Mouse (Mus musculus) B cell, adult 2 months (primary cell): ENCODE measurements around the gene Opa1.

Experiments
- DNase-seq, 2 experiments: peaks; one replicate each; pipeline ENCODE4 v3.0.0; 2022

Gene Opa1

DNA sequence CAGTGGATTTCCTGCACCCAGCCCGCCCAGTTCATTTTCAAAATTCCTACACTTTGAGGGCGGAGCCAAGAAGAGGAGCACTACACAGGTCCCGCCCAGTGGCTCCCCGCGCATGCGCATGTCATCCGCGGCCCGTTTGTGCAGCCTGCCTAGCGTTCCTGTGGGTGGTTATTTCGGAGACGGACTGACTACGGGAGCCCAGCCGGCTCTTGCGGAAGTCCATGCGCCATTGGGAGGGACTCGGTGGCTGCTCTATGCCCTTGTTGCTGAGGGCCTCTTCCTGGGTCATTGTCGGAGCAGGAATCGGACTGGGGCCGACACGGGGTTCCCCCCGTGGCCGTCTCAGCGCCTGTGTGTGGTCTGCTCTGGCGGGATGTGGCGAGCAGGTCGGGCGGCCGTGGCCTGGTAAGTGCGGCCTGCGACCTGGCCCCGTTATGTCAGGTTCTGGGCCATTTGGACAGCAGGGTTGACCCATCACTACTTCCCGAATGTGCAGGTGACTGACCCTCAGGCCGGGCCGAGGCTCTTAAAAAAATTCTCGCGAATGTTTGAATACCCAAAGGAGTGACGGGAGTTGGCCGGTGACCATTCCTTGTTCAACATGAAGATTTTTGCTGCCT, at the start of gene Opa1:
Opa1 (plus strand) TSS at position 168 of the 620 bp plus-strand sequence.
- peak; percentile 98 to 99 for DNase-seq

GRCm38 (mm10) chr16:29533641-29534040, 45.5 kb upstream of the Opa1 start:
- DNase-seq = no peak

DNA sequence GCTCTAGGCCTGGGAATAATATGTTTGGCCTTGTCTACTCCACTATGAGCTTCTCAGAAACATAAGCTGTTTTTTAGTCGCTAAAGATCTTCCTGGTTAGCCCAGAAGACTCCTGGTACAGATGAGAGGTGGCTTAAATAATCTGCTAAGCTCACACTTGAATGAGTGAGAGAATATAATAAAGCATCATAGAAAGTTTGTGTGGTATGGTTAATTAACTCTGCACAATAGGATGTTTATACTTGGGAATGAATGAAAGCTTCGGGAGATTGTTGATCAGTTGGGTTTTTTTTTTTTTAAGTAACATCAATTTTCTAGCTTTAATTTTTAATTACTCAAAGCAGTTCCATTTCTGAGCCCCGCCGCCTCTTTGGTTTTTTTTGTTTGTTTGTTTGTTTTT, 43.3 kb upstream of the Opa1 start:
- DNase-seq = no peak

GRCm38 (mm10) chr16:29536411-29537204, 42.5 kb upstream of the Opa1 start:
- no peak for DNase-seq

DNA sequence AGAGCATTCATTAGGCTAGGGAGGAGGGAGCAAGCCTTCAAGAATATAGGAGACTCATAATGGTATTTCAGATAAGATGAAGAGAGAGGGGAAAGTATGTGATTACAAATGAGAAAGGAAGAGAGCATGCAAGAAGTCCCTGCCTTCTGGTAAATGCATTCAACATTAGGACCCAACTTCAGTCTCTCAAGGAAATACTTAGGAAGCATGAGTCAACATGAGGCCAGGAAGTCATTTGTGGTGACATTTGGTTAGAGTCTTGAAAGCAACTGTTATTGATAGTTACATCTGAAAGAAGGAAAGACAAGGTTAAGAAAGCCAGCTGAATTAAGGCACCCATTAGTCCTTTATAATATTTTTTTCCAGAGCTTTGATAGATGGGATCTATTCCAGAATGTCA, 39.2 kb upstream of the Opa1 start:
- no peak for DNase-seq

DNA sequence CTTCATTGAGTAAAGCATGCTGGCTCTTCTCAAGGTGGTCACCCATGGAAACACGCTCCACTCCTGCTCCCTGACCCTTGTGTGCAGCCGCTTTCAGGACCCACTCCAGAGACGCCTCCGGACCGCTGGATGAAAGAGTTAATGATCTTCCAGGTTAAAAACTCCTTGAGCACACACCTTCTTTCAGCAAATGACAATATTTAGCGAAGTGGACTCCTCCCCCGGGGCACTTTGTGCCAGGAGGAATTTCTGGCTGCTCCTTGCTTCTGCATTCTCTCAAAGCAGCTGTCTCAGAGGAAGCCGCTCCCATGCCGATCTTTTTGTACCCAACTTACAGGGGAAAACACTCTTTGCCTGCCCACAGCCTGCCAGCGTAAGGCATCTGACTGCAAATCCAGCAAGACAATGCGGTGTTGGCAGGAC, 37.9 kb upstream of the Opa1 start:
- no peak for DNase-seq

- DNase-seq = no peak
These were observed 34.3 kb upstream of the Opa1 start, which contains the start of gene Atp13a4 for GRCm38 (mm10) chr16:29544829-29545228. TSS of gene Atp13a4 (minus strand) at chr16:29544864.

- DNase-seq = no peak
These were observed 19.5 kb upstream of the Opa1 start for GRCm38 (mm10) chr16:29559667-29560066.

DNA sequence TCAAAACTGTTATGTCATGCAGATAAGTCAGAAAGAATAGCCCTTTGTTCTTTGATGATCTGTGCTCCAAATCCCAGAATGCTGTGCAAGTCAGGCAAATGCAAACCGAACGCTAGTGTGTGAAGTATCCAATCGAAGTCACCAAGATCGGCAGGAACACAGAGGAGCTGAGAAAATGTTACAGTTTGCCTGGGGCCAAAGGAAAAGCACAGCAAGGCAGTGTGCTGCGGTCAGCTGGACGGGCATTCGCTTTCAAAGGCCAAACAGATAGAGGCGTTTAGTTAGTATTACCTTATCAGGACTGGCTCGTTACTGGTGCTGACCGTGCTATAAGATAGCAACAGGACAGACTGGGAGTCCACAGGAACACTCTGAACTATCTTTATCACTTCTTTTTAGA, 18.7 kb upstream of the Opa1 start:
- DNase-seq = no peak

GRCm38 (mm10) chr16:29560869-29561268, 18.3 kb upstream of the Opa1 start:
- peak; percentile 42 to 56 for DNase-seq

DNA sequence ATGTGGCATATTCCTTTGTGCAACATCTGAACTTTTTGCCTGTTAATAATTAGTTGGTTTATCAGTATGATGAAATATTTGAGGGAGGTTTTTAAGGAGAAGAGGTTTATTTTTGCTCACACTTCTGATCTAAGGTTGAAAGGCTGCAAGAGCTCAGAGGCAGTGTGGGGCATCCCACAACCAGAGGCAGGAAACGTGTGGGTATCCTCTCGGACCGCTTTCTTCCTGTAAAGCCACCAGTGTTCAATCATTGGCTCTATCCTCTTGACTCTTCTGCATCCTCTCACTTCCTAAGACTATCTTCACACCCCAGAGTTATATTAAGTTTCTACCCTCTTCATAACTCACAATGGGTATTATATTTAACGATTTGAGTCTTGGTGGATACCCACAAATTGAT, 5.1 kb upstream of the Opa1 start:
- no peak for DNase-seq

- DNase-seq = no peak
These were observed 3.5 kb upstream of the Opa1 start for GRCm38 (mm10) chr16:29575620-29576019.

GRCm38 (mm10) chr16:29579787-29580176, 648 bp downstream of the Opa1 start:
- no peak for DNase-seq

DNA sequence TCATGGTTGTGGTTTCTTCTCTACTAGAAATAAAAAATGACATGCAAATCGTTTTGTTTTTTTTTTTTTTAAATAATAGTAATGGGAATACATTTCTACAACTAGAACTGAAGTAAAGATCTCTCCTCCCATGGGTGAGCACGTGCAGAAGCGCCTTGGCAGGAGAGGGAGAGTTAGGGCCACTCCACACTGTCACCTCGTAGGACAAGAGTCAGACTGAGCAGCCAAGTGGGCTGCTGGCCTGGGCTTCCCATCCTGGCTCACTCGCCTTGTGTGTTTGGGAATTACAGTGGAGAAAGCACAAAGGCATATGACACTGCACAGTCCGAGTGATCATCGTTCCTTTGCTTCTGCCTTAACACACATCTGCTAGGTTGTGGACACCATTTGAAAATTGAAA, 13.0 kb downstream of the Opa1 start:
- no peak for DNase-seq

DNA sequence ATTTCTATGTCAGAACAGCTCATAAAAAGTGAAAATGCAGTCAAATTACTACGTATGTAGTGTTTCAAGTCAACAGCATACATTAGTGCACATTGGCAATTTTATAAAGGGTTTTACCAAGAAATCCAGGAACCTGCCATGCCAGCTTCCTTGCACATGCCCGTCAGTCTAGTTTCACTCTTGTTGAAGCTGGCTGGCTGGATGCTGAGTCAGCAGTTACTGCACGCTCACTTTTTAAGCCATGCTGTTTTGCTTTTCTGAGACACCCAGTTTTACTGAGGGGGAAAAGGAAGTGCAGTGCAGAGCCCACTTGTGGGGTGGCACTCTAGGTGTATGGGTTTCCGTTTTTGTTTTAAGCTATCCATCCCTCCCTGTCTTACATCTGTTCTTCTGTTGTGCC, 18.0 kb downstream of the Opa1 start:
- DNase-seq = no peak

DNA sequence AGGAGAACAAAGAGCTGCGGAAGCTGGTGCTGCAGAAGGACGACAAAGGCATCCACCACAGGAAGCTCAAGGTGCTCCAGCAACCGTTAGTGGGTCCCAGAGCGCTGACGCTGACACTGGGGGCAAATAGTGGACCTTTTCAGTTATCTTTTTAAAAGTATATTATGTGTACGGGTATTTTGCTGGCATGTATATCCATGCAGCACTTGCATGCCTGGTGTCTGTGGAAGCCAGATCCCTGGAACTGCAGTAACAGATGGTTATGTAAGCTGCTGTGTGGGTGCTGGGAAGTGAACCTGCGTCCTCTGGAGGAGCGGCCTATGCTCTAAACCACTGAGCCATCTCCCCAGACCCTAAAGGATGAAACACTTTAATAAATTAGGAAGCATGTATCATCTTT, 26.4 kb downstream of the Opa1 start:
- no peak for DNase-seq

- no peak for DNase-seq
These were observed 28.0 kb downstream of the Opa1 start for GRCm38 (mm10) chr16:29607131-29607530.

DNA sequence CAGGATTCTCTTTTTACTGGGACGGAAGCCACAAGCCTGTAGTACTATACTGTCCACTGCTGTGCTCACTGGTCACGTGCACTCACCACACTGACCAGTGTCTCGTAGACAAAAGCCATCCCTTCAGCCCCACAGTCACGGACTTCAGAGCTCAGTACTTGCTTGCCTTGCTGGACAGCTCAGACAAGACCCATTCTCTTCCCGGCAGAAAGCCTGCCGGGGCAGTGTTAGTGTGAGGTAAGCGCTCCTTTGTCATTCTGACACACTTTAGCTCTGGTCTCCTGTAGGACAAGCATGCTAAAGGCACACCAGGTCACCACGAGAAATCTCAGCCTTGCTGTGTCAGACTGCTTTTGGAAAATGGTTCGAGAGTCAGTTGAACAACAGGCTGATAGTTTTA, 35.6 kb downstream of the Opa1 start:
- DNase-seq = no peak

DNA sequence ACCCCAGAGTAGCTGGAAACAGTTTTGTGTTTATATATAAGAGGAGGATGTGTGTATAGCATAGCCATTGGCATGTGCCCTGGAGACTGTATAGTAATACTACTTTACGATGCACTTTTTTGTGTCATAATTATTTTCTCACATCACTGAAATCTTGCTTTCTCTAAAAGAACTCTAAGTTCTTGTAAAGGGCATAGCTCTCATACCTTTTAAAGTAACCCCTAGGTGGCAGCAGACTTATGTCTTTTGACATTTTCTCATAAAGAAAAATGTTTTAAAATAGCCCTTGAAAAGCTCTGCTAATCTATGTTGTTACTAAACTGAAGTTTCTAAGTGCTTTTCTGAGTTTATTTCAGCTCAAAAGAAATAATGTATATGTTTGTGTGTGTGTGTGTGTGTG, 49.9 kb downstream of the Opa1 start:
- peak; percentile 7 to 16 for DNase-seq

GRCm38 (mm10) chr16:29635780-29636179, 56.6 kb downstream of the Opa1 start:
- DNase-seq = no peak

- DNase-seq = no peak
These were observed 63.2 kb downstream of the Opa1 start for GRCm38 (mm10) chr16:29642376-29642775.

DNA sequence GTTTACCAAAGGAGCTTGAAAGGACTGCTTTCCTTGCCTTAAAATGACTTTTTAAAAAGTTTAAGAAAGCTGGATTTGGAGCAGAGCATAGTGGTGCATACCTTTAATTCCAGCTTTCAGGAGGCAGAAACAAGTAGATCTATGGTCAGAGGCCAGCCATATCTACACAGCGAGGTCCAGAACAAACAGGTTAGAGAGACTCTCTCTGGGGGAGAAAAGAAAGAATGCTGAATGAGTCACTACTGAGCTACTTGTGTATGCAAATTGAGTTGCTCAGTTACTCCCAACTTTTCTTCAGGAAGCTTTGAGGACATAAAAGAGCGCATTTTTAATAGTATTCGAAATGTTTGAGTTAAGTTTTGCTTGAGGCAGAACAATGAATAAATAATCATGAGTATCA, 65.7 kb downstream of the Opa1 start:
- DNase-seq = no peak

- DNase-seq = no peak
These were observed 67.1 kb downstream of the Opa1 start for GRCm38 (mm10) chr16:29646202-29646601.

GRCm38 (mm10) chr16:29656187-29656825, 77.2 kb downstream of the Opa1 start:
- DNase-seq = no peak
